Mouse (Mus musculus): ENCODE measurements at regions not wholly inside any gene's neighbourhood (a gene's known extent, or its start where the extent isn't known, plus 50 kb on each side); places are given as distances from the start of the nearest gene placed in this dataset.

- no peak for DNase-seq
These were observed 60.7 kb downstream of the Ifng start for GRCm38 (mm10) chr10:118501571-118501970.

DNA sequence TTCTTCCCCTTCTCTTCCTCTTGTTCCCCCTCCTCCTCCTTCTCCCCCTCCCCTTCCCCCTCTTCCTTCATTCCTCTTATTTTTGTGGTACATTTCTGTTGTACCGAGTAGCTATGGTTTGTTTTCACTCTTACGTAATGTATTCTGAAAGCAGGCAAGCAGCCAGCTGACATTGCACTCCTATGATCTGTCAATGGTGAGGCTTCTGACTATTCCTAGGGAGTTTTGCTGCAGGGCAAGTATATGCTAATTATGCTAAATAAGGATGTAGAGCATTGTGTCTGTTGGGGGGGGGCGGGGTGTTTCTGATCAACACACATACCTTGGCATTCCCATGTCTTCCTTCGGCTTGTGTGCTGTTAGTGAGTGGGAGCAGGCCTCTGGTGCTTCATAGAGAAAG lies 64.0 kb downstream of the Ifng start:
- DNase-seq: peak in 1 of 2 experiments; percentile 33

GRCm38 (mm10) chr10:118506154-118506553 lies 65.3 kb downstream of the Ifng start:
- no peak for DNase-seq

GRCm38 (mm10) chr10:118507630-118508029 lies 66.8 kb downstream of the Ifng start:
- DNase-seq: peak; percentile 4 to 5

DNA sequence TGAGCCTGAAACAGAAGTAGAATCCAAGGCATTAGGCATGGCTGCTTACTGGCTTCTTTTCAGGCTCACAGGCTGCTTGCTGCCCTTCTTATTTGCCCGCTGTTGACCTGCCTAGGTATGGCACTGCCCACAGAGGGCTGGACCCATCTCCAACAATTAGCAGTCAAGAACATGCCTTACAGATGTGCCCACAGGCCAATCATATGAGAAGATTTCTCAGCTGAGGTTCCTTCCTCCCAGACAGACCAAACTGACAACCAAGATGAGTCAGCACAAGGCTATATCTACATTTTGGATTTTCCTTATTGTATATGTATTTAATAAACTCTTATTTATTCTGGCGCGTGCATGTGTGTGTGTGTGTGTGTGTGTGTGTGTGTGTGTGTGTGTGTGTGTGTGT lies 76.0 kb downstream of the Ifng start:
- no peak for DNase-seq

- DNase-seq: no peak
These were observed 77.1 kb downstream of the Ifng start for GRCm38 (mm10) chr10:118517995-118518394.

DNA sequence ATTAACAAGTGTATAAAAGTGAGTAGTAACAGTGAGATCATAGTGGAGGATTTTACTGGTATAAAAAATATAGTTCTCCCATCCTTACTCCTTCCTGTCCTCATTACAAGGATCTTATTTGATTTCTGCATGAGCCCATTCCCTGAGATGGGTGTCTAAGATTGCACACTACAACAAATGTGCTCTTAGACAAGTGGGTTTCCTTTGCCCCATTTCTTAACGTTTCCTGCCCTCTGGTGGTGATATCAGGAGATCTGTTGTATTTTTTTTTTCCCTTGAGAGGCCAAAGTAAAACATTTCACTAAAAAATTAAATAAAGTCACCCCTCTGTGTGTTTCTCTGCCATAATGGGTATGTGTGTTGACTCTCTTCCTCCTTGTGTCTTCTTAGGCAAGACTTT lies 105.1 kb downstream of the Ifng start:
- peak in 1 of 2 experiments; percentile 12 for DNase-seq

- DNase-seq: no peak
These were observed 109.4 kb downstream of the Ifng start for GRCm38 (mm10) chr10:118550201-118550600.

GRCm38 (mm10) chr10:118558848-118559247 lies 118.0 kb downstream of the Ifng start:
- no peak for DNase-seq

GRCm38 (mm10) chr10:118564041-118564440 lies 123.2 kb downstream of the Ifng start:
- no peak for DNase-seq

DNA sequence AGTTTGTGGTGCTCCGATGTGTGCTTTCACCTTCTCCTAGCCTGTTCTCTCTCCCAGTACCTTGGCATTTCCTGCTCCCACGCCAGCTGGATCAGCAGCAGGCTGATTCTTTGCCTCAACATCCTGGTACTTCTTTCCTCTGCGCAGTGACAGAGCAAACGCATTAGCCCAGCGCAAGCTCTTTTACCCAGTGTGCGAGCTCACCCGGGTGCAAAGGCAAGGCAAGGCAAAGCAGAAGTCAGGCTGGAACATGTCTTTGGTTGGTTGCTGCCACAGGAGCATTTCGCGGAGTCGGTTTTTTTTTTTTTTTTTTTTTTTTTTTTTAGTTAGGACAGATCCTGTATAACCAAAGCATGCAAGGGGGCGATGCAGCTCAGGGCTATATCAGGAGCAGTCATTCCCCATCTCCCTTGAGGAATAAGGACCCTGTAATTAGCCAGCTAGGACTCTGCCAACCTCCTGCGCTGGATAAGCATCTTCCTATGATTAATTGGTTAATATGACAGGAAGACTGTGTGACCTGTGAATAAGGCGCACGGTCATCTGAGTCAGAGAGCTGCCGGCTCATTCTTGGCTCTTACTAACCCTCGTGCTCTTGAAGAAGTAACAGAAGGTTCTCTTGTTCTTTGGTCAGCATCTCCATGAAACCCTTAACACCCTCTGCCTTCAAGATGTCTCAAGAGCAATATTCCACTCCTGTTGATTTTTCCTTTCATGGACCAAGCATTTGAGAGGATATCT lies 123.9 kb downstream of the Ifng start:
- peak in 1 of 2 experiments; percentile 5 for DNase-seq

- no peak for DNase-seq
These were observed 127.8 kb downstream of the Ifng start for GRCm38 (mm10) chr10:118568617-118569016.

- no peak for DNase-seq
These were observed 128.6 kb downstream of the Ifng start for GRCm38 (mm10) chr10:118569424-118569823.

DNA sequence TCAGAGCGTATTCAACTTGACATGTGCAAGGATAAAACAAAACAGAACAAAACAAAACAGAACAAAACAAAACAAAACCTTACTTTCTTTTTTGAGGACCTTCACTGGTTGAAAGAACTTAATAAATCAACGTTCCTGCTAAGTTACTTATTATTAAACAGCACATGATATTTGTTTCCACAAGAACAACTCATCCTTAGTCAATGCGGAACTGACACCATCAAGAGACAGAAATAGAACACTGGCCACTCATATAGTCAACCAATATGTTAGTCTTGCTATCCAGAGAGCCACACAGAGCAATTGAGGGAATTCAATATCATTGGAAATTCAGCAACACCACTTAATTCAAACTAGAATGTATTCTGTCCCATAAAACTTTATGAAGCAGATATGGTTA lies 132.4 kb downstream of the Ifng start:
- no peak for DNase-seq

- no peak for DNase-seq
These were observed 134.7 kb downstream of the Ifng start for GRCm38 (mm10) chr10:118575570-118575969.

DNA sequence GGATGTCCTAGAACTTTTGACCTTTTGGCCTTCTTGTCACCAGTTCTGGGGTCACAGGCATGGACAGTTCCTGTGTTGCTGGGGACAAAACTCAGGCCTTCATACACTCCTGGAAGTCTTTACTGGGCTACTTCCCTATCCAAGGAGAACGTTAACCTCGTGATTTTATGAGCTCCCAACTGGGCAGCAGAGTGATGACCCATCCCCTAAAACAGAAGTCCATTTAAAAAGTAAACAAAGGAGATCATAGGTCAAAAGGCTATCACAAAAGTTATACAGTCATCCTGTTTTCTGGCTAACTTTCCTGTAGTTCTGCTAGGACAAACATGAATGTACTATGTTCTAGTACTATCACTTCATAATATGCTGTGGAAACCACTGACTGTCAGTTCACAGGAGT lies 140.5 kb downstream of the Ifng start:
- DNase-seq: no peak

GRCm38 (mm10) chr10:118585821-118586220 lies 145.0 kb downstream of the Ifng start:
- DNase-seq: no peak

- DNase-seq: no peak
These were observed 147.4 kb downstream of the Ifng start for GRCm38 (mm10) chr10:118588198-118588597.

GRCm38 (mm10) chr10:118592648-118593368 lies 152.0 kb downstream of the Ifng start:
- peak; percentile 81 to 84 for DNase-seq

GRCm38 (mm10) chr10:118596206-118596605 lies 155.4 kb downstream of the Ifng start:
- no peak for DNase-seq

DNA sequence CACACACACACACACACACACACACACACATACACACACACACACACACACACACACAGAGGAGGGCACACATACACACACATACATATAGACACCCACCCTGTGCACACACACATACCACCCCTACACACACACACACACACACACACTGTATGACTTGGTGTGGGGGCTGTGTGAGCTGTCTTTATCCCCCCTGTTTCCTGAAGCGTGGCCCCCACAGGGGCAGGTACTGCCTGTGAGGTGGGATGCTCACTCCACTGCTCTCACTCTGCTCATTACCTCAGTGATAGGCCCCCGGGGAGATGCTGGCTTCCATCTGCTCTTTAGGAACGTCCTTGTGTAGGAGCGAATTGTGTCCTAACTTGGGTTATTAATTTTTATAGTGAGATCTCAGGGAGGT lies 157.7 kb downstream of the Ifng start:
- DNase-seq: no peak

DNA sequence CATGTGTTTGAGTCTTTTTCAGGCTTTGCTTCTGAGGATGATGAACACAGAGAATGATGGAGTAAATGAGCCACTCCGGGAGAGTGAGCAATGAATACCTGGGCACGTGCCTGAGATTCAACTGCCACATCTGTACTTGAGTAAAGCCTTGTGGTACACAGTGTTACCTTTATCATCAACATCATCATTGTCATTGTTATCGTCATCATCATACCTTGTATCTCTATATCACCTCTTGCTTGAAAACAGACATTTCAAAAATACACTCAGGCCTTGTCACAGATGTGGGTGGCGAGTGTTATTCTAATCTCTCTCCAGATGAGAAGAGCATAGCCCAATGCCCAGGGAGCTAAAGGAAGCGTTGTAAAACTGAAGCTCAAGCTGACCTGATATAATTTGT lies 158.4 kb downstream of the Ifng start:
- DNase-seq: no peak

DNA sequence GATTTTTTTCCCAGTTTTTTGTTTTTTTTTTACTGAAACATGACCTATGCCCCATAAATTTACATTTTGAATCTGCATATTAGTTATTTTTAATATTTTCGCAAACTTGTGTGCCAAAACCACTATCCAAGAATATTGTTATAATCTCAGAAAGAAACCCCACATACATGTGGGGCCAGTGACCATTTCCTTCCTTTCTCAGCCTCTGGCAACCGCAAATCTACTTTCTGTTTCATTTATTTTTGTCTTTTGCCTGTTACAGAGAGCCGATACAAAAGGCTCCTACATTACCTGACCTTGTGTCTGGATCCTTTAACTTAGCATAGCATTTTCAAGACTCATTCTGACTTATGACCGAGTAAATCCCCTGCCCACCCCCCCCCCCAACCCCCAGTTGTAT lies 158.8 kb downstream of the Ifng start:
- DNase-seq: no peak

DNA sequence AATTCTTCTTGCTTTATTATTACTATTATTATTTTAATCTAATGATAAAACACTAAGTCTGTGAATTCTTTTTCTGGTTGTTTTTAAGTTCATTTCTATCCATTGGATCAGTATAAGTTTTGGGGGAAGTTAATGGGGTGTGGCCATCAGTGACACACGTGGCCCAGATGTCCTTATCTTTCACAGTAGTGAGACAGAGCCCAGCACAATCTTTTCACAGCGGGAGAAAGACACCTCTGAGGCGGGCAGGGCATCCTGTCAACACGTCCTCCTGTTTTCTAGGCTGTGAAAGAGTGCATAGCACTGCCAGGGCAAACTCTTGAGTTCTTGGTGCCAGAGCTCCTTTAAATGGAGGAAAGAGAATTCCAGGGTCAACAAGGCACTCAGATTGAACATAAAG lies 162.1 kb downstream of the Ifng start:
- DNase-seq: no peak

Measured in adrenal gland, postnatal 36 days (tissue).